8 mouse cellular contexts compared by ENCODE assay signal in the genomic region with DNA sequence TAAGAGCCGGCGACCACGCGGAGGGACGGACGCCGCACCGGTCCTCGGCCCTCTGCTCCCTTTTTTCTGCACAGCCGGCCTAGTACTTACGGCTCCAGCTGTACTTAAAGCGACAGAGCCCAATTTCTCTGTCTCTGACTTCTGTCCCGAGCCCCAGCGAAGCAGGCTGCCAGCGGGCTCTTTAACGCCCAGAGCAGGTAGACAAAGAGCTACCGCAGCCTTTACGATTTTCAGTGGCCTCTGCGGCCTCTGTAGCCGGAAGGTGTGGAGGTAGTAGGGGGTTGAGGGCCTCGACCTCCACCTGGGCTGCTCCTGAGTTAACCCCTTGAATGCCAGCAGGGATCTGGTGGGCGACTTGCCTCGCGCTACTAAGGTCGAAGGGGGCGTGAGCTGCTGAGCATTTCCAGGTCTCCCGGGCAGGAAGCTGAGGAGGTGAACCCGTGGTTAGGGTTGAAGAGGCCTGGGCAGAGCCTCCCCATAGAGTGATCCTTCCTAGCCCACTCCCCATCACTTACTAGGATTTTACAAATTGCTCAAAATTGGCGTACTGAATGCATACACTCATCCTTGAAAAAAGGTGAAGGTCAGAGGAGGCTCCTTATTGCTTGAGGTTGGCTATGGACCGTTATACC.
DNase-seq lines count a peak whose midpoint lies in the region; ATAC-seq and TF ChIP-seq lines count a peak whose summit lies in the region.

No protein-coding gene starts in this region.

- peak; percentile 89 for DNase-seq in ES-CJ7 (ENCODE audit: low read depth, low spot score)
- DNase-seq in adrenal gland, adult 8-10 months = peak; percentile 29
- DNase-seq in hindbrain, embryonic 10.5 days (ENCODE audit: low spot score) = peak; percentile 73
- peak; percentile 82 for DNase-seq in limb, embryonic 11.5 days (ENCODE audit: low spot score)
- DNase-seq in midbrain, embryonic 10.5 days (ENCODE audit: low spot score) = peak; percentile 70
- DNase-seq in B cell, adult 2 months = no peak

- WGBS in hindbrain, embryonic 10.5 days = under 1% methylated on average over 30 of the region's 30 CpGs
- 1% methylated on average over 30 of the region's 30 CpGs for WGBS in limb, embryonic 11.5 days
- under 1% methylated on average over 30 of the region's 30 CpGs for WGBS in midbrain, embryonic 10.5 days
- 3% methylated on average over 30 of the region's 30 CpGs for WGBS in stomach, embryonic 14.5 days

- no peaks in the 10 kb centered on the region for H3K36me3 ChIP-seq in hindbrain, embryonic 10.5 days
- no peaks in the 10 kb centered on the region for H3K36me3 ChIP-seq in limb, embryonic 11.5 days (ENCODE audit: control insufficient read depth, insufficient read depth, low read length)
- H3K36me3 ChIP-seq in midbrain, embryonic 10.5 days = no peaks in the 10 kb centered on the region
- no peaks in the 10 kb centered on the region for H3K36me3 ChIP-seq in stomach, embryonic 14.5 days (ENCODE audit: control insufficient read depth, insufficient read depth, low read length)

- no peaks in the 10 kb centered on the region for H3K9me3 ChIP-seq in hindbrain, embryonic 10.5 days
- no peaks in the 10 kb centered on the region for H3K9me3 ChIP-seq in limb, embryonic 11.5 days (ENCODE audit: control insufficient read depth, low read length)
- no peaks in the 10 kb centered on the region for H3K9me3 ChIP-seq in midbrain, embryonic 10.5 days (replicated peaks)
- H3K9me3 ChIP-seq in stomach, embryonic 14.5 days (ENCODE audit: control insufficient read depth, low read depth, low read length) = no peaks in the 10 kb centered on the region

- H3K27ac ChIP-seq in embryonic fibroblast, embryonic 13.5 days (ENCODE audit: insufficient read depth, low read length) = no peak overlapping the region
- H3K27ac ChIP-seq in hindbrain, embryonic 10.5 days = peak overlapping the region; percentile 86
- H3K27ac ChIP-seq in limb, embryonic 11.5 days (replicated peaks; ENCODE audit: low read depth, low read length) = no peak overlapping the region
- H3K27ac ChIP-seq in midbrain, embryonic 10.5 days (replicated peaks) = peak overlapping the region; percentile 82
- no peak overlapping the region for H3K27ac ChIP-seq in stomach, embryonic 14.5 days (ENCODE audit: low read length)

- peaks cover 54% of the 10 kb centered on the region for H3K27me3 ChIP-seq in hindbrain, embryonic 10.5 days (ENCODE audit: insufficient read depth, poor library complexity, severe bottlenecking)
- no peaks in the 10 kb centered on the region for H3K27me3 ChIP-seq in limb, embryonic 11.5 days (ENCODE audit: control insufficient read depth, insufficient read depth, low read length)
- H3K27me3 ChIP-seq in midbrain, embryonic 10.5 days (ENCODE audit: low read depth, poor library complexity, severe bottlenecking) = peaks cover 57% of the 10 kb centered on the region
- H3K27me3 ChIP-seq in stomach, embryonic 14.5 days (ENCODE audit: control insufficient read depth, insufficient read depth, low read length) = no peaks in the 10 kb centered on the region

- TF ChIP-seq POLR2A in embryonic fibroblast, embryonic 13.5 days (IDR thresholded peaks at IDR 0.05; ENCODE audit: low read depth, low read length) = 0 out of 2 replicates have a peak, but pooled peaks have one; percentile 33

- peaks cover 3% of the 10 kb centered on the region; the same call in 1 of the 2 replicates for H3K4me1 ChIP-seq in embryonic fibroblast, embryonic 13.5 days (ENCODE audit: control insufficient read depth, insufficient read depth, low read length)
- peaks cover 70% of the 10 kb centered on the region for H3K4me1 ChIP-seq in hindbrain, embryonic 10.5 days (replicated peaks)
- peaks cover 44% of the 10 kb centered on the region for H3K4me1 ChIP-seq in limb, embryonic 11.5 days (ENCODE audit: control insufficient read depth, insufficient read depth, low read length)
- H3K4me1 ChIP-seq in midbrain, embryonic 10.5 days = peaks cover 80% of the 10 kb centered on the region
- peaks cover 45% of the 10 kb centered on the region for H3K4me1 ChIP-seq in stomach, embryonic 14.5 days (ENCODE audit: control insufficient read depth, insufficient read depth, low read length)

- TF ChIP-seq CTCF in embryonic fibroblast, embryonic 13.5 days (IDR thresholded peaks at IDR 0.05; ENCODE audit: borderline replicate concordance, insufficient read depth, low read length) = no peak

- peak; percentile 76 for ATAC-seq in limb, embryonic 11.5 days (ENCODE audit: insufficient number of reproducible peaks, low FRiP score, low TSS enrichment, low read depth)
- ATAC-seq in stomach, embryonic 14.5 days (ENCODE audit: insufficient number of reproducible peaks, insufficient read depth, low FRiP score, low read depth) = peak; percentile 80

- H3K4me3 ChIP-seq in embryonic fibroblast, embryonic 13.5 days (ENCODE audit: insufficient read depth, low read length) = peak overlapping the region; percentile 57
- H3K4me3 ChIP-seq in hindbrain, embryonic 10.5 days = peak overlapping the region; percentile 62
- H3K4me3 ChIP-seq in limb, embryonic 11.5 days (ENCODE audit: low read depth, low read length) = peak overlapping the region; percentile 44
- H3K4me3 ChIP-seq in midbrain, embryonic 10.5 days = peak overlapping the region; percentile 61
- H3K4me3 ChIP-seq in stomach, embryonic 14.5 days (ENCODE audit: low read depth, low read length) = peak overlapping the region; percentile 45

- H3K4me2 ChIP-seq in limb, embryonic 11.5 days (ENCODE audit: low read depth, severe bottlenecking) = peak overlapping the region; percentile 85
- H3K4me2 ChIP-seq in stomach, embryonic 14.5 days (replicated peaks; ENCODE audit: low read depth, low read length) = peak overlapping the region; percentile 75

- H3K9ac ChIP-seq in limb, embryonic 11.5 days (ENCODE audit: low read length) = peak overlapping the region; percentile 42
- peak overlapping the region; percentile 38; the same call in 1 of the 2 replicates for H3K9ac ChIP-seq in stomach, embryonic 14.5 days (replicated peaks; ENCODE audit: low read depth, low read length)

Comparison
In these comparisons a context has a peak if more than half of its experiments do, and no peak if none do; other contexts are left out.
1. DNase-seq: peak in ES-CJ7 (single experiment), adrenal gland, adult 8-10 months (single experiment), hindbrain, embryonic 10.5 days (single experiment), limb, embryonic 11.5 days (single experiment) and midbrain, embryonic 10.5 days (single experiment); none in B cell, adult 2 months (0 of 2).
2. H3K27ac ChIP-seq: peak in hindbrain, embryonic 10.5 days (single experiment) and midbrain, embryonic 10.5 days (single experiment); none in embryonic fibroblast, embryonic 13.5 days (single experiment), limb, embryonic 11.5 days (single experiment) and stomach, embryonic 14.5 days (single experiment).
3. Peak in every context shown above with its lines, with median percentiles within 50 percentile points of each other: H3K4me3 ChIP-seq.